Mouse (Mus musculus) hindbrain, embryonic 16.5 days (tissue): ENCODE data around the gene Grik4. TPM values are rescaled to one million over a fixed set of nuclear protein-coding genes. Genes with fewer than 3 reads are reported as not detected.

Experiments
- ATAC-seq: fragments of 200-750 bp; cut with Nextera tagmentation; 2 replicates; pipeline ENCODE4 v1.8.0; 2017; ENCODE audit warnings: moderate TSS enrichment, moderate library complexity
- H3K27ac ChIP-seq: fragments of 300-500 bp; sonication (generic); 2 replicates; pipeline ENCODE4 v1.5.1; 2014; ENCODE audit warnings: low read depth, mild to moderate bottlenecking, control low read depth, low read length, moderate library complexity
- H3K27me3 ChIP-seq: fragments of 300-500 bp; sonication (generic); replicated peaks from 2 replicates; pipeline ENCODE4 v1.6.1; 2014; ENCODE audit warnings: low read length; ENCODE audit not compliant: control insufficient read depth, insufficient read depth
- H3K36me3 ChIP-seq: fragments of 300-500 bp; sonication (generic); 2 replicates; pipeline ENCODE4 v1.6.1; 2014; ENCODE audit warnings: mild to moderate bottlenecking, low read length, moderate library complexity, mixed read lengths; ENCODE audit not compliant: control insufficient read depth, insufficient read depth
- H3K4me1 ChIP-seq: fragments of 300-500 bp; sonication (generic); 2 replicates; pipeline ENCODE4 v1.6.1; 2014; ENCODE audit warnings: low read depth, low read length; ENCODE audit not compliant: control insufficient read depth, insufficient read depth
- H3K4me2 ChIP-seq: fragments of 300-500 bp; sonication (generic); 2 replicates; pipeline ENCODE4 v1.6.1; 2014; ENCODE audit warnings: mild to moderate bottlenecking, low read length, control low read depth, moderate library complexity
- H3K4me3 ChIP-seq: fragments of 300-500 bp; sonication (generic); 2 replicates; pipeline ENCODE4 v1.5.1; 2014; ENCODE audit warnings: mild to moderate bottlenecking, low read length, control low read depth, moderate library complexity
- H3K9ac ChIP-seq: fragments of 300-500 bp; sonication (generic); 2 replicates; pipeline ENCODE4 v1.6.1; 2014; ENCODE audit warnings: low read depth, mild to moderate bottlenecking, control low read depth, low read length, moderate library complexity
- H3K9me3 ChIP-seq: fragments of 300-500 bp; sonication (generic); 2 replicates; pipeline ENCODE4 v1.6.1; 2014; ENCODE audit warnings: mild to moderate bottlenecking, low read length, moderate library complexity; ENCODE audit not compliant: control insufficient read depth
- WGBS: fragments of 180-500 bp; shearing (Covaris S2); extraction: QIAGEN DNeasy Blood & Tissue Kit; methylation state at CpG from one replicate; pipeline ENCODE4 v1.1.7; 2014; 5-methylcytosine and 5-hydroxymethylcytosine counted together
- polyA plus RNA-seq: library from polyadenylated mRNA; unstranded; fragments of >200 nt; fragmentation: Nextera tagmentation; extraction: Ambion mirVana; gene quantifications from 2 replicates; pipeline ENCODE4 v1.2.1, GENCODE M21; 2015

Grik4 gene
- polyA plus RNA-seq, 1 experiment from 2014 or later, result 11.4 TPM

DNA sequence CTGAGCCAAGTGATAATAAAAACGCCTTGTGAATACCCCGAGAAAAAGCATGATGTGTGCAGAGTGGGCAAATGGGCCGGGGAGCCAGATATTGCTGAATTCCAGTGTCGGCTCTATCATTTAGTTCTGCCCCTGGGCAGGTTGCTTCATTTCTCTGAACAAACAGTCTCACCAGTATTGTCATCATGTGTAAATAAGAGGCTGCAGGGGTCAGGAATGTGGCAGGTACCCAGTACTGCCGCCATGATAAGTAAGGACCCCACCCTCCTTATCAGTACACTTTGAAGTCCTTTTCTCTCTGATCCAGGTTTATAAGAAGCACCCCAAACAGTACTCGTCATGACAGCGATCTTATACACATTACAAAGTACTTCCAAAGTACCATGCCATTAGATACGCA lies 230.4 kb downstream of the Grik4 start:
- ATAC-seq, result no peak
- Histone ChIP-seq H3K4me2 (no peak overlapping the region), H3K4me1 (peaks cover 3% of the 10 kb centered on the region; the same call in 1 of the 2 replicates), H3K4me3 (no peak overlapping the region), H3K9me3 (no peaks in the 10 kb centered on the region), H3K36me3 (no peaks in the 10 kb centered on the region), H3K27ac (no peak overlapping the region), H3K27me3 (no peaks in the 10 kb centered on the region), H3K9ac (no peak overlapping the region)
- WGBS, result 86% methylated on average over 8 of the region's 8 CpGs

GRCm38 (mm10) chr9:42705848-42706247 lies 238.4 kb downstream of the Grik4 start:
- WGBS, result 81% methylated on average over 7 of the region's 7 CpGs
- Histone ChIP-seq H3K27ac (no peak overlapping the region), H3K27me3 (no peaks in the 10 kb centered on the region), H3K4me2 (no peak overlapping the region), H3K4me3 (no peak overlapping the region), H3K4me1 (0 out of 2 replicates have a peak, but pooled peaks cover 4% of the 10 kb centered on the region), H3K36me3 (no peaks in the 10 kb centered on the region), H3K9me3 (no peaks in the 10 kb centered on the region), H3K9ac (no peak overlapping the region)
- ATAC-seq, result no peak

DNA sequence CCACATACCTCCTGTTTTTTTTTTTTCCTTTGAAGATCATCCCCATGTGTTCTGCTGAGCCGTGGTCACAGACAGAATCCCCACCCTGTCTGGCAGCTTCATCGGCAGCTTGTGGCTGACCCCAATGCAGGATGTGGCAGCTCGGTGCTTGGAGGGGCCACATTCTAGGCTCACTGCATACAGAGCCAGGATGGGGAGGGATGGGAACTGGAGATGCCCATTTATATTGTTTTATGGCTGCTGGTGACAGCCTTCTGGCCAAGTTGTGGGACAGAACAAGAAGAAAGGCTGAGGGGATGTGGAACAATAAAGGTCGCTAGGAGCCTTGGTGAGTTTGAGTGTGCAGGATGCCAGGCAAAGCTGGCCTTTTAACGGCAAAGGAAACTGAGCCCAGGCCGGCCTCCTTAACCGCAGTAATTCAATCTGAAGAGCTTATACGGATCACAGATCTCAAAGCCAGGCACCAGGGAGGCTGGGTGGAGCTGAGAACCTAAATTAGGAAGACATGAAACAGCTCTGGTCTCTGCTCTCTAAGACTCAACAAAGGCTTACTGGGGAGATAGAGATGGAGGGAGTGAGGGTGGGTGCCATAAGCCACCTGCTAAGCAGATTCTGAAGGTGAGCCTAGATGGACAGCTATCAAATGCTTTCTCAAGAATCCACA lies 241.0 kb downstream of the Grik4 start:
- Histone ChIP-seq H3K9ac (no peak overlapping the region), H3K27ac (no peak overlapping the region), H3K9me3 (0 out of 2 replicates have a peak, but pooled peaks cover 4% of the 10 kb centered on the region), H3K36me3 (no peaks in the 10 kb centered on the region), H3K4me2 (no peak overlapping the region), H3K4me1 (0 out of 2 replicates have a peak, but pooled peaks cover 4% of the 10 kb centered on the region), H3K4me3 (no peak overlapping the region), H3K27me3 (no peaks in the 10 kb centered on the region)
- no peak for ATAC-seq
- 39% methylated on average over 8 of the region's 8 CpGs for WGBS

GRCm38 (mm10) chr9:42702231-42703132 lies 241.8 kb downstream of the Grik4 start:
- 61% methylated on average over 11 of the region's 11 CpGs for WGBS
- ATAC-seq, result no peak; the same call in 1 of the 2 replicates

DNA sequence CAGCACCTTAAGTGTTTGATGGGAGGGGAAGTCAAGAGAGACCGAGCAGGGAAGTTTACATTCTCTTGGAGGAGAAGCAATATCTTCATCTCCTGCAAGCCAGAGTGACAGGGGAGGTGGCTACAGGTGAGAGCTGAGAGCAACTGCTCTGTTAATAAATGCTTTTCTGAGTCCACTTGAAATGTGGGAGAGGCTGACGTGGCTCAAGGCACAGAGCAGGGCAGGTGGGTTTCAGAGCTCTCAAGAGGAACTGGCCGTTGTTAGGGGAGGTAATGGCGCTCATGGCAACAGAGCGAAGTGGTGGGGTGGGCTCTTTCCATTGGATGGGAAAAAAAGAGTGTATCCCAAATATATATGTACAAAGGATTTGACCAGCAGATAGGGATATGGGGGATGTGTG lies 242.6 kb downstream of the Grik4 start:
- H3K27ac ChIP-seq, result no peak overlapping the region
- H3K9ac ChIP-seq, result no peak overlapping the region
- 83% methylated on average over 5 of the region's 5 CpGs for WGBS
- 0 out of 2 replicates have a peak, but pooled peaks cover 4% of the 10 kb centered on the region for H3K4me1 ChIP-seq
- ATAC-seq, result no peak
- H3K4me3 ChIP-seq, result no peak overlapping the region
- no peak overlapping the region for H3K4me2 ChIP-seq
- H3K9me3 ChIP-seq, result 0 out of 2 replicates have a peak, but pooled peaks cover 5% of the 10 kb centered on the region
- no peaks in the 10 kb centered on the region for H3K27me3 ChIP-seq
- H3K36me3 ChIP-seq, result no peaks in the 10 kb centered on the region

More at GRCm38 (mm10) chr9:42702231-42703132, 241.8 kb downstream of the Grik4 start:
- no peak overlapping the region for H3K4me3 ChIP-seq
- H3K9me3 ChIP-seq, result 0 out of 2 replicates have a peak, but pooled peaks cover 5% of the 10 kb centered on the region
- H3K27me3 ChIP-seq, result no peaks in the 10 kb centered on the region
- H3K4me2 ChIP-seq, result no peak overlapping the region
- H3K4me1 ChIP-seq, result 0 out of 2 replicates have a peak, but pooled peaks cover 4% of the 10 kb centered on the region
- no peaks in the 10 kb centered on the region for H3K36me3 ChIP-seq
- H3K9ac ChIP-seq, result no peak overlapping the region
- no peak overlapping the region for H3K27ac ChIP-seq

GRCm38 (mm10) chr9:42693024-42693423 lies 251.3 kb downstream of the Grik4 start:
- Histone ChIP-seq H3K27ac (no peak overlapping the region), H3K4me2 (no peak overlapping the region), H3K9ac (no peak overlapping the region), H3K36me3 (no peaks in the 10 kb centered on the region), H3K9me3 (no peaks in the 10 kb centered on the region), H3K4me1 (peaks cover 4% of the 10 kb centered on the region; the same call in 1 of the 2 replicates), H3K27me3 (no peaks in the 10 kb centered on the region), H3K4me3 (no peak overlapping the region)
- peak; percentile 24; the same call in 1 of the 2 replicates for ATAC-seq
- 63% methylated on average over 8 of the region's 8 CpGs for WGBS

- H3K4me2 ChIP-seq, result no peak overlapping the region
- no peak overlapping the region for H3K9ac ChIP-seq
- H3K27ac ChIP-seq, result no peak overlapping the region
- no peaks in the 10 kb centered on the region for H3K9me3 ChIP-seq
- no peaks in the 10 kb centered on the region for H3K27me3 ChIP-seq
- peaks cover 2% of the 10 kb centered on the region; the same call in 1 of the 2 replicates for H3K4me1 ChIP-seq
- ATAC-seq, result no peak
- WGBS, result 29% methylated on average over 4 of the region's 4 CpGs
- no peaks in the 10 kb centered on the region for H3K36me3 ChIP-seq
- H3K4me3 ChIP-seq, result no peak overlapping the region
Observed at GRCm38 (mm10) chr9:42688143-42688542, 256.1 kb downstream of the Grik4 start.

GRCm38 (mm10) chr9:42686104-42686503 lies 258.2 kb downstream of the Grik4 start:
- no peak for ATAC-seq
- 70% methylated on average over 5 of the region's 5 CpGs for WGBS
- Histone ChIP-seq H3K27ac (no peak overlapping the region), H3K9ac (no peak overlapping the region), H3K27me3 (no peaks in the 10 kb centered on the region), H3K9me3 (no peaks in the 10 kb centered on the region), H3K4me3 (no peak overlapping the region), H3K4me1 (no peaks in the 10 kb centered on the region), H3K4me2 (no peak overlapping the region), H3K36me3 (no peaks in the 10 kb centered on the region)

DNA sequence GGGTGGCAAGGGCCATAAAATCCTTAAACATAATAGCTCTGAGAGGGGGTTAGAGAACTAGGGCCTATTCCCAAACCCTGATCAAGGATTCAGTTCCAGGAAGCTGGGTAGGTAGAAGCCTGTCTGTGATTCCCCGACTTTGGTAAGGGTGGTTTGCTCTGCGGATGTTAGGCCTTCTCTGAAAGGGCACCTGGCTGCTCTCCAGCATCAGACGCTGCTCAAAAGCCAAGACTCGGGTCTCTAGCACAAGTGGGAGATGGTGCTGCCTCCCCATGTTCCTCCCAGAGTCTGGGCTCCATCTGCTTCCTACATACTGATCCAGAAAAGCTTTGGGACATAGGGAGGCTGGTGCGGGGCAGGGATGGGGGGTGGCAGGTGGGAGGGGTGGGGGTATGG lies 270.3 kb downstream of the Grik4 start:
- ATAC-seq, result no peak
- Histone ChIP-seq H3K4me1 (peaks cover 6% of the 10 kb centered on the region), H3K36me3 (no peaks in the 10 kb centered on the region), H3K9me3 (no peaks in the 10 kb centered on the region), H3K9ac (no peak overlapping the region), H3K4me3 (no peak overlapping the region), H3K4me2 (no peak overlapping the region), H3K27me3 (no peaks in the 10 kb centered on the region), H3K27ac (no peak overlapping the region)
- WGBS, result 49% methylated on average over 5 of the region's 5 CpGs
